Mouse (Mus musculus) G1E (cell line): ENCODE data around the gene Tbx2.

Experiments
- CTCF ChIP-seq: IDR thresholded peaks from 2 replicates; pipeline ENCODE4 v1.5.1; 2012; ENCODE audit warnings: low read depth, low read length, inconsistent platforms, mixed read lengths
- GATA1 ChIP-seq: IDR thresholded peaks from 2 replicates; pipeline ENCODE4 v1.6.1; 2012; ENCODE audit warnings: borderline replicate concordance, low read length, inconsistent platforms, mixed read lengths
- TAL1 ChIP-seq: conservative IDR thresholded peaks from 2 replicates; pipeline ENCODE4 v1.6.1; 2012; ENCODE audit warnings: low read depth, low read length, inconsistent platforms, mixed read lengths

DNA sequence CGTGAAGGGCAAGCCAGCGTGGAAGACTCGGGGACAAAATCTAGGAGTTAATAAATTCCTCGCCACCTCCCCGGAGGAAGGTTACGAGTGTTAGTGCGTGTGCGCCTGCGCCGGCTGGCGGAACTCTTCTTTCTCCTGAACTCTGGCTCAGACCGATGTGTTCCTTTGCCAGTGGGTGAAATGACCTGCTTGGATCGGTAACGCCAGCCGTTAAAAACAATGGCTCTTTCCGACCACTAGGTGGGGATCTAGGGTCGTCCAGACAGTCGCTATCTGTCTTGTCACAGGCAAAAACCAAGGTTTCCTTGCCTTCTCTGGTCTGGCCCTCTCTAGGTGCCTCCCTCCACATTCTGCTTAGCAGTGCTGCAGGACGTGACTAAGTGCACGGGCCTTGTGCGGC, 16.7 kb downstream of the Tbx2 start:
- TF ChIP-seq CTCF (peak; percentile 45), GATA1 (no peak), TAL1 (no peak)
